Mouse (Mus musculus) heart, embryonic 13.5 days (tissue): ENCODE results near the gene Rfx6. TPM values are rescaled to one million over a fixed set of nuclear protein-coding genes. Genes with fewer than 3 reads are reported as not detected.

Experiments used
- ATAC-seq: fragments of 200-750 bp; cut with Nextera tagmentation; 2 replicates; pipeline ENCODE4 v1.8.0; 2017; ENCODE audit warnings: moderate TSS enrichment; ENCODE audit not compliant: insufficient number of reproducible peaks, low FRiP score, low TSS enrichment; ENCODE audit errors: extremely low read depth
- H3K27ac ChIP-seq: fragments of 300-500 bp; sonication (generic); replicated peaks from 2 replicates; pipeline ENCODE4 v1.5.1; 2015; ENCODE audit warnings: moderate library complexity, mild to moderate bottlenecking, inconsistent platforms
- H3K27me3 ChIP-seq: fragments of 300-500 bp; sonication (generic); replicated peaks from 2 replicates; pipeline ENCODE4 v1.6.1; 2015; ENCODE audit warnings: mild to moderate bottlenecking, inconsistent platforms
- H3K36me3 ChIP-seq: fragments of 300-500 bp; sonication (generic); 2 replicates; pipeline ENCODE4 v1.6.1; 2015; ENCODE audit warnings: mild to moderate bottlenecking, inconsistent platforms
- H3K4me1 ChIP-seq: fragments of 300-500 bp; sonication (generic); 2 replicates; pipeline ENCODE4 v1.6.1; 2015; ENCODE audit warnings: inconsistent platforms
- H3K4me2 ChIP-seq: fragments of 300-500 bp; sonication (generic); 2 replicates; pipeline ENCODE4 v1.6.1; 2015; ENCODE audit warnings: inconsistent platforms, mild to moderate bottlenecking, moderate library complexity
- H3K4me3 ChIP-seq: fragments of 300-500 bp; sonication (generic); 2 replicates; pipeline ENCODE4 v1.5.1; 2015; ENCODE audit warnings: moderate library complexity, mild to moderate bottlenecking, inconsistent platforms
- H3K9ac ChIP-seq: fragments of 300-500 bp; sonication (generic); 2 replicates; pipeline ENCODE4 v1.6.1; 2015; ENCODE audit warnings: inconsistent platforms, mild to moderate bottlenecking, moderate library complexity
- H3K9me3 ChIP-seq: fragments of 300-500 bp; sonication (generic); 2 replicates; pipeline ENCODE4 v1.6.1; 2016; ENCODE audit warnings: inconsistent platforms
- WGBS: fragments of 180-500 bp; shearing (Covaris S2); methylation state at CpG from one replicate; pipeline ENCODE4 v1.1.7; 2015; ENCODE audit warnings: mixed read lengths; 5-methylcytosine and 5-hydroxymethylcytosine counted together
- polyA plus RNA-seq: library from polyadenylated mRNA; unstranded; fragments of >200 nt; fragmentation: Nextera tagmentation; extraction: Ambion mirVana; gene quantifications from 2 replicates; pipeline ENCODE4 v1.2.1, GENCODE M21; 2015

Gene Rfx6
- polyA plus RNA-seq, 1 experiment from 2014 or later: not detected

- H3K9me3 ChIP-seq: no peaks in the 10 kb centered on the region
- H3K9ac ChIP-seq: no peak overlapping the region
- 50% methylated on average over 5 of the region's 5 CpGs for WGBS
- no peaks in the 10 kb centered on the region for H3K27me3 ChIP-seq
- peaks cover 11% of the 10 kb centered on the region; the same call in 1 of the 2 replicates for H3K4me1 ChIP-seq
- H3K27ac ChIP-seq: no peak overlapping the region
- H3K4me2 ChIP-seq: no peak overlapping the region
- H3K4me3 ChIP-seq: no peak overlapping the region
- ATAC-seq: no peak
- no peaks in the 10 kb centered on the region for H3K36me3 ChIP-seq
Observed at GRCm38 (mm10) chr10:51768445-51768844, 90.9 kb downstream of the Rfx6 start.

GRCm38 (mm10) chr10:51769252-51769651, 91.7 kb downstream of the Rfx6 start:
- H3K27me3 ChIP-seq: no peaks in the 10 kb centered on the region
- H3K9me3 ChIP-seq: no peaks in the 10 kb centered on the region
- no peak overlapping the region for H3K4me3 ChIP-seq
- H3K27ac ChIP-seq: no peak overlapping the region
- 23% methylated on average over 7 of the region's 7 CpGs for WGBS
- H3K4me1 ChIP-seq: peaks cover 11% of the 10 kb centered on the region; the same call in 1 of the 2 replicates
- no peak overlapping the region for H3K9ac ChIP-seq
- no peaks in the 10 kb centered on the region for H3K36me3 ChIP-seq
- H3K4me2 ChIP-seq: no peak overlapping the region
- ATAC-seq: no peak

GRCm38 (mm10) chr10:51779648-51780047, 102.1 kb downstream of the Rfx6 start:
- Histone ChIP-seq H3K4me1 (no peaks in the 10 kb centered on the region), H3K27ac (no peak overlapping the region), H3K9me3 (no peaks in the 10 kb centered on the region), H3K27me3 (no peaks in the 10 kb centered on the region), H3K4me2 (no peak overlapping the region), H3K36me3 (no peaks in the 10 kb centered on the region), H3K9ac (no peak overlapping the region), H3K4me3 (no peak overlapping the region)
- WGBS: 54% methylated on average over 2 of the region's 2 CpGs
- ATAC-seq: no peak

Other genes starting within 250 kb of the Rfx6 start
- gene Gm49339, start 197.1 kb upstream of the Rfx6 start, polyA plus RNA-seq: 1.0 TPM in 1 of 2 replicates, not detected in the other
- gene Lilr4b, start 197.1 kb upstream of the Rfx6 start, polyA plus RNA-seq: 0.69 and 0.87 TPM in 2 replicates
- 2.2 and 2.8 TPM in 2 replicates for gene Lilrb4a, start 186.8 kb upstream of the Rfx6 start, polyA plus RNA-seq
- gene Fam162b, start 87.2 kb upstream of the Rfx6 start, polyA plus RNA-seq: 3.1 and 3.4 TPM in 2 replicates
- not detected in 2 replicates for gene Gprc6a, start 46.3 kb upstream of the Rfx6 start, polyA plus RNA-seq